32 mouse cellular contexts compared by ENCODE assay signal in genomic region chr19:8692740-8693139, GRCm38 (mm10). TPM values are rescaled to one million over a fixed set of nuclear protein-coding genes. Genes with fewer than 3 reads are reported as not detected.
DNase-seq lines count a peak whose midpoint lies in the region; ATAC-seq and TF ChIP-seq lines count a peak whose summit lies in the region.
"Had no signal": no experiment of that assay in that cellular context is flagged by ENCODE, and none has a peak within 500 bp of the region (broad histone marks: within the 10 kb centered on the region; RNA-seq: fewer than 3 reads in every experiment).

No protein-coding gene starts in this region.

- TF ChIP-seq CTCF in forebrain, postnatal 0 days (IDR thresholded peaks at IDR 0.05; ENCODE audit: low read depth): no peak

- H3K36me3 ChIP-seq in forebrain, postnatal 0 days (ENCODE audit: insufficient read depth): no peaks in the 10 kb centered on the region
- no peaks in the 10 kb centered on the region for H3K36me3 ChIP-seq in forebrain, embryonic 14.5 days (ENCODE audit: control insufficient read depth, insufficient read depth, low read length)
- no peaks in the 10 kb centered on the region for H3K36me3 ChIP-seq in midbrain, embryonic 15.5 days (replicated peaks)
- no peaks in the 10 kb centered on the region for H3K36me3 ChIP-seq in midbrain, embryonic 14.5 days (ENCODE audit: control insufficient read depth, insufficient read depth, low read length)
- no peaks in the 10 kb centered on the region for H3K36me3 ChIP-seq in kidney, embryonic 16.5 days (ENCODE audit: insufficient read depth, low read length)
- H3K36me3 ChIP-seq: embryonic facial prominence, embryonic 10.5 days; embryonic facial prominence, embryonic 13.5 days; hindbrain, embryonic 12.5 days; hindbrain, embryonic 15.5 days had no signal

- no peak overlapping the region for H3K4me2 ChIP-seq in forebrain, postnatal 0 days (ENCODE audit: low read depth)
- no peak overlapping the region for H3K4me2 ChIP-seq in forebrain, embryonic 14.5 days (ENCODE audit: low read length)
- H3K4me2 ChIP-seq in midbrain, embryonic 15.5 days: no peak overlapping the region
- no peak overlapping the region for H3K4me2 ChIP-seq in midbrain, embryonic 14.5 days (ENCODE audit: low read length)
- H3K4me2 ChIP-seq in kidney, embryonic 16.5 days (replicated peaks; ENCODE audit: low read depth, low read length): no peak overlapping the region
- H3K4me2 ChIP-seq: embryonic facial prominence, embryonic 13.5 days; heart, embryonic 11.5 days; hindbrain, embryonic 12.5 days; hindbrain, embryonic 15.5 days had no signal

- no peak for ATAC-seq in forebrain, postnatal 0 days
- no peak for ATAC-seq in forebrain, embryonic 14.5 days
- ATAC-seq in midbrain, embryonic 15.5 days (replicated peaks): no peak
- no peak for ATAC-seq in midbrain, embryonic 14.5 days (ENCODE audit: low FRiP score, low TSS enrichment)
- no peak for ATAC-seq in kidney, embryonic 16.5 days (ENCODE audit: low FRiP score, low TSS enrichment)
- ATAC-seq: activated CD4-positive, CD25-positive, alpha-beta regulatory T cell, adult 4 months; CD4-positive, CD25-positive, alpha-beta regulatory T cell, adult 4 months had no signal

- no peak overlapping the region for H3K9ac ChIP-seq in forebrain, postnatal 0 days
- H3K9ac ChIP-seq in forebrain, embryonic 14.5 days (ENCODE audit: low read length): no peak overlapping the region
- no peak overlapping the region for H3K9ac ChIP-seq in midbrain, embryonic 15.5 days
- H3K9ac ChIP-seq in midbrain, embryonic 14.5 days (replicated peaks; ENCODE audit: low read length): no peak overlapping the region
- H3K9ac ChIP-seq in kidney, embryonic 16.5 days (replicated peaks; ENCODE audit: low read length): no peak overlapping the region
- H3K9ac ChIP-seq: embryonic facial prominence, embryonic 13.5 days; hindbrain, embryonic 12.5 days; hindbrain, embryonic 15.5 days had no signal

- peaks cover 4% of the 10 kb centered on the region; the same call in 1 of the 2 replicates for H3K4me1 ChIP-seq in forebrain, postnatal 0 days (ENCODE audit: insufficient read depth)
- H3K4me1 ChIP-seq in forebrain, embryonic 14.5 days (ENCODE audit: control insufficient read depth, insufficient read depth, low read length): no peaks in the 10 kb centered on the region
- no peaks in the 10 kb centered on the region for H3K4me1 ChIP-seq in midbrain, embryonic 15.5 days
- H3K4me1 ChIP-seq in midbrain, embryonic 14.5 days (ENCODE audit: control insufficient read depth, insufficient read depth, low read length): no peaks in the 10 kb centered on the region
- no peaks in the 10 kb centered on the region for H3K4me1 ChIP-seq in kidney, embryonic 16.5 days (ENCODE audit: insufficient read depth, low read length)
- H3K4me1 ChIP-seq: embryonic facial prominence, embryonic 10.5 days; embryonic facial prominence, embryonic 13.5 days; hindbrain, embryonic 12.5 days; hindbrain, embryonic 15.5 days had no signal

- H3K9me3 ChIP-seq in forebrain, postnatal 0 days (ENCODE audit: low read length): no peaks in the 10 kb centered on the region
- H3K9me3 ChIP-seq in forebrain, embryonic 14.5 days (replicated peaks; ENCODE audit: control insufficient read depth, low read length): no peaks in the 10 kb centered on the region
- H3K9me3 ChIP-seq in midbrain, embryonic 15.5 days: no peaks in the 10 kb centered on the region
- no peaks in the 10 kb centered on the region for H3K9me3 ChIP-seq in midbrain, embryonic 14.5 days (ENCODE audit: control insufficient read depth, low read length)
- no peaks in the 10 kb centered on the region for H3K9me3 ChIP-seq in kidney, embryonic 16.5 days (ENCODE audit: low read length)
- H3K9me3 ChIP-seq: embryonic facial prominence, embryonic 10.5 days; embryonic facial prominence, embryonic 13.5 days; hindbrain, embryonic 12.5 days; hindbrain, embryonic 15.5 days had no signal

- H3K4me3 ChIP-seq in forebrain, postnatal 0 days (ENCODE audit: low read depth, low read length): no peak overlapping the region
- no peak overlapping the region for H3K4me3 ChIP-seq in forebrain, embryonic 14.5 days (ENCODE audit: low read depth, low read length)
- H3K4me3 ChIP-seq in midbrain, embryonic 15.5 days: no peak overlapping the region
- no peak overlapping the region for H3K4me3 ChIP-seq in midbrain, embryonic 14.5 days (replicated peaks; ENCODE audit: low read depth, low read length)
- no peak overlapping the region for H3K4me3 ChIP-seq in kidney, embryonic 16.5 days (ENCODE audit: low read length)
- H3K4me3 ChIP-seq: embryonic facial prominence, embryonic 10.5 days; embryonic facial prominence, embryonic 13.5 days; erythroblast, embryonic 14.5 days; heart, adult 2 months; hindbrain, embryonic 12.5 days; hindbrain, embryonic 15.5 days had no signal

- 64% methylated on average over 5 of the region's 5 CpGs for WGBS in forebrain, postnatal 0 days
- WGBS in forebrain, embryonic 14.5 days: 71% methylated on average over 5 of the region's 5 CpGs
- 64% methylated on average over 5 of the region's 5 CpGs for WGBS in midbrain, embryonic 15.5 days
- WGBS in midbrain, embryonic 14.5 days: 68% methylated on average over 5 of the region's 5 CpGs
- WGBS in kidney, embryonic 16.5 days: 79% methylated on average over 5 of the region's 5 CpGs

- no peaks in the 10 kb centered on the region for H3K27me3 ChIP-seq in forebrain, postnatal 0 days (ENCODE audit: insufficient read depth, low read length)
- H3K27me3 ChIP-seq in forebrain, embryonic 14.5 days (replicated peaks; ENCODE audit: control insufficient read depth, insufficient read depth, low read length): no peaks in the 10 kb centered on the region
- no peaks in the 10 kb centered on the region for H3K27me3 ChIP-seq in midbrain, embryonic 15.5 days (replicated peaks)
- H3K27me3 ChIP-seq in midbrain, embryonic 14.5 days (ENCODE audit: control insufficient read depth, insufficient read depth, low read length): no peaks in the 10 kb centered on the region
- H3K27me3 ChIP-seq in kidney, embryonic 16.5 days (ENCODE audit: insufficient read depth, low read length): no peaks in the 10 kb centered on the region
- H3K27me3 ChIP-seq: embryonic facial prominence, embryonic 13.5 days; hindbrain, embryonic 12.5 days; hindbrain, embryonic 15.5 days had no signal

- no peak for DNase-seq in forebrain, postnatal 0 days
- no peak for DNase-seq in forebrain, embryonic 14.5 days (ENCODE audit: low spot score)
- DNase-seq in midbrain, embryonic 14.5 days: no peak
- DNase-seq in ES-CJ7 (ENCODE audit: low read depth, low spot score) (peak; percentile 79), R1 (ENCODE audit: low read depth, low spot score) (peak; percentile 70)
- no peak for DNase-seq in retina, embryonic 14.5 days (ENCODE audit: low spot score)
- DNase-seq: adrenal gland, adult 8-10 months; adrenal gland, postnatal 25 days; cerebellum, adult 11-12 months; cerebellum, adult 8-10 months; cerebellum, postnatal 10 days; cerebellum, postnatal 36 days; embryo, embryonic 11 days; gastrocnemius, postnatal 36 days; heart, adult 2 months had no signal

- H3K27ac ChIP-seq in forebrain, postnatal 0 days (ENCODE audit: low read depth, low read length): peak overlapping the region; percentile 51
- no peak overlapping the region for H3K27ac ChIP-seq in forebrain, embryonic 14.5 days (ENCODE audit: low read depth, low read length)
- H3K27ac ChIP-seq in midbrain, embryonic 15.5 days: peak overlapping the region; percentile 13; the same call in 1 of the 2 replicates
- no peak overlapping the region; the same call in 1 of the 2 replicates for H3K27ac ChIP-seq in midbrain, embryonic 14.5 days (replicated peaks; ENCODE audit: low read depth, low read length)
- H3K27ac ChIP-seq in kidney, embryonic 16.5 days (ENCODE audit: low read length): no peak overlapping the region
- H3K27ac ChIP-seq: embryonic facial prominence, embryonic 10.5 days; embryonic facial prominence, embryonic 13.5 days; heart, adult 2 months; hindbrain, embryonic 12.5 days; hindbrain, embryonic 15.5 days had no signal

RNA-seq across cellular contexts. Expression of gene Chrm1, which starts 29.2 kb away (rescaled TPM):
- 17.0 and 17.5 TPM in 2 replicates for total RNA-seq in forebrain, postnatal 0 days (2014; rRNA removed)
- 12.4 and 14.9 TPM in 2 replicates for polyA plus RNA-seq in forebrain, postnatal 0 days (2015; fragmentation: Nextera tagmentation; extraction: Ambion mirVana)
- 1.7 and 3.1 TPM in 2 replicates for polyA plus RNA-seq in forebrain, embryonic 14.5 days (2014; fragmentation: Nextera tagmentation; extraction: Ambion mirVana)
- polyA plus RNA-seq in midbrain, embryonic 15.5 days (2015; fragmentation: Nextera tagmentation; extraction: Ambion mirVana): 0.81 and 0.86 TPM in 2 replicates
- polyA plus RNA-seq in midbrain, embryonic 14.5 days (2014; fragmentation: Nextera tagmentation; extraction: Ambion mirVana): 0.19 and 0.45 TPM in 2 replicates
- polyA plus RNA-seq in kidney, embryonic 16.5 days (2015; fragmentation: Nextera tagmentation; extraction: Ambion mirVana): 0.11 and 0.14 TPM in 2 replicates
- total RNA-seq: gastrocnemius, adult 8-10 months; gastrocnemius, postnatal 36 days; heart, adult 2 months; heart, postnatal 25 days; hematopoietic stem cell, adult 5-6 weeks had no signal
- polyA plus RNA-seq: activated CD4-positive, CD25-positive, alpha-beta regulatory T cell, adult 4 months; C2C12; CD4-positive, CD25-positive, alpha-beta regulatory T cell, adult 4 months; erythroblast, embryonic 14.5 days; heart, postnatal 0 days had no signal

RNA-seq across cellular contexts. Expression of gene Slc3a2, which starts 30.4 kb away (rescaled TPM):
- total RNA-seq in forebrain, postnatal 0 days (2014; rRNA removed): 107 and 116 TPM in 2 replicates
- polyA plus RNA-seq in forebrain, postnatal 0 days (2015; fragmentation: Nextera tagmentation; extraction: Ambion mirVana): 247 and 256 TPM in 2 replicates
- polyA plus RNA-seq in forebrain, embryonic 14.5 days (2014; fragmentation: Nextera tagmentation; extraction: Ambion mirVana): 179 and 200 TPM in 2 replicates
- 165 and 174 TPM in 2 replicates for polyA plus RNA-seq in midbrain, embryonic 15.5 days (2015; fragmentation: Nextera tagmentation; extraction: Ambion mirVana)
- 157 TPM in 2 replicates for polyA plus RNA-seq in midbrain, embryonic 14.5 days (2014; fragmentation: Nextera tagmentation; extraction: Ambion mirVana)
- 141 and 146 TPM in 2 replicates for polyA plus RNA-seq in kidney, embryonic 16.5 days (2015; fragmentation: Nextera tagmentation; extraction: Ambion mirVana)

RNA-seq across cellular contexts. Expression of gene Wdr74, which starts 42.9 kb away (rescaled TPM):
- 74.1 and 85.9 TPM in 2 replicates for total RNA-seq in forebrain, postnatal 0 days (2014; rRNA removed)
- 98.7 and 113 TPM in 2 replicates for polyA plus RNA-seq in forebrain, postnatal 0 days (2015; fragmentation: Nextera tagmentation; extraction: Ambion mirVana)
- 109 and 111 TPM in 2 replicates for polyA plus RNA-seq in forebrain, embryonic 14.5 days (2014; fragmentation: Nextera tagmentation; extraction: Ambion mirVana)
- 100.0 and 103 TPM in 2 replicates for polyA plus RNA-seq in midbrain, embryonic 15.5 days (2015; fragmentation: Nextera tagmentation; extraction: Ambion mirVana)
- 89.1 and 95.7 TPM in 2 replicates for polyA plus RNA-seq in midbrain, embryonic 14.5 days (2014; fragmentation: Nextera tagmentation; extraction: Ambion mirVana)
- 101 and 108 TPM in 2 replicates for polyA plus RNA-seq in kidney, embryonic 16.5 days (2015; fragmentation: Nextera tagmentation; extraction: Ambion mirVana)

RNA-seq across cellular contexts. Expression of gene 1700092M07Rik, which starts 47.8 kb away (rescaled TPM):
- total RNA-seq in forebrain, postnatal 0 days (2014; rRNA removed): not detected in 2 replicates
- polyA plus RNA-seq in forebrain, postnatal 0 days (2015; fragmentation: Nextera tagmentation; extraction: Ambion mirVana): 0.65 and 0.67 TPM in 2 replicates
- 0.77 and 1.1 TPM in 2 replicates for polyA plus RNA-seq in forebrain, embryonic 14.5 days (2014; fragmentation: Nextera tagmentation; extraction: Ambion mirVana)
- polyA plus RNA-seq in midbrain, embryonic 15.5 days (2015; fragmentation: Nextera tagmentation; extraction: Ambion mirVana): 1.5 and 1.7 TPM in 2 replicates
- polyA plus RNA-seq in midbrain, embryonic 14.5 days (2014; fragmentation: Nextera tagmentation; extraction: Ambion mirVana): 0.97 and 1.1 TPM in 2 replicates
- polyA plus RNA-seq in kidney, embryonic 16.5 days (2015; fragmentation: Nextera tagmentation; extraction: Ambion mirVana): 1.9 and 2.0 TPM in 2 replicates
- total RNA-seq: gastrocnemius, adult 8-10 months; heart, postnatal 25 days; hematopoietic stem cell, adult 5-6 weeks had no signal
- polyA plus RNA-seq: activated CD4-positive, CD25-positive, alpha-beta regulatory T cell, adult 4 months; cortical plate, adult 2 months; erythroblast, embryonic 14.5 days; heart, embryonic 14.5 days had no signal

RNA-seq across cellular contexts. Expression of gene Stx5a, which starts 48.5 kb away (rescaled TPM):
- total RNA-seq in forebrain, postnatal 0 days (2014; rRNA removed): 130 and 140 TPM in 2 replicates
- 86.4 and 97.6 TPM in 2 replicates for polyA plus RNA-seq in forebrain, postnatal 0 days (2015; fragmentation: Nextera tagmentation; extraction: Ambion mirVana)
- polyA plus RNA-seq in forebrain, embryonic 14.5 days (2014; fragmentation: Nextera tagmentation; extraction: Ambion mirVana): 104 and 105 TPM in 2 replicates
- 121 and 123 TPM in 2 replicates for polyA plus RNA-seq in midbrain, embryonic 15.5 days (2015; fragmentation: Nextera tagmentation; extraction: Ambion mirVana)
- polyA plus RNA-seq in midbrain, embryonic 14.5 days (2014; fragmentation: Nextera tagmentation; extraction: Ambion mirVana): 102 and 110 TPM in 2 replicates
- 150 and 154 TPM in 2 replicates for polyA plus RNA-seq in kidney, embryonic 16.5 days (2015; fragmentation: Nextera tagmentation; extraction: Ambion mirVana)

Comparison
In these comparisons a context has a peak if more than half of its experiments do, and no peak if none do; other contexts are left out.
1. H3K27ac ChIP-seq: peak in forebrain, postnatal 0 days (single experiment) and midbrain, embryonic 15.5 days (single experiment); none in forebrain, embryonic 14.5 days (single experiment), midbrain, embryonic 14.5 days (single experiment) and kidney, embryonic 16.5 days (single experiment).
2. DNase-seq: peak in ES-CJ7 (single experiment) and R1 (single experiment); none in forebrain, postnatal 0 days (single experiment), forebrain, embryonic 14.5 days (single experiment), midbrain, embryonic 14.5 days (single experiment) and retina, embryonic 14.5 days (single experiment).